Mouse (Mus musculus) myocyte (in vitro differentiated cells): ENCODE results near the gene Ndufs8. TPM values are rescaled to one million over a fixed set of nuclear protein-coding genes. Genes with fewer than 3 reads are reported as not detected.

ENCODE experiments used
- H3K27me3 ChIP-seq: one replicate; pipeline ENCODE4 v1.6.1; 2011; ENCODE audit not compliant: control insufficient read depth, insufficient read depth, insufficient read length
- H3K36me3 ChIP-seq: one replicate; pipeline ENCODE4 v1.6.1; 2011; ENCODE audit not compliant: control insufficient read depth, insufficient read depth
- H3K4me2 ChIP-seq: one replicate; pipeline ENCODE4 v1.6.1; 2011; ENCODE audit warnings: low read depth, control low read depth
- H3K4me3 ChIP-seq: one replicate; pipeline ENCODE4 v1.5.1; 2011; ENCODE audit warnings: mild to moderate bottlenecking, control low read depth, moderate library complexity
- H3K79me2 ChIP-seq: one replicate; pipeline ENCODE4 v1.6.1; 2011; ENCODE audit not compliant: control insufficient read depth, insufficient read depth
- H3ac ChIP-seq: one replicate; pipeline ENCODE4 v1.6.1; 2011; ENCODE audit not compliant: control insufficient read depth, insufficient read length
- CEBPB ChIP-seq: IDR thresholded peaks from 2 replicates; pipeline ENCODE4 v1.6.1; 2011; ENCODE audit warnings: mild to moderate bottlenecking, moderate library complexity; ENCODE audit not compliant: poor library complexity, insufficient read depth, severe bottlenecking
- E2F4 ChIP-seq: IDR thresholded peaks from one replicate; pipeline ENCODE4 v1.6.1; 2011; ENCODE audit warnings: mild to moderate bottlenecking, control low read depth, moderate library complexity; ENCODE audit not compliant: insufficient read depth
- MAX ChIP-seq: IDR thresholded peaks from one replicate; pipeline ENCODE4 v1.6.1; 2011; ENCODE audit warnings: low read depth, mild to moderate bottlenecking, control low read depth
- MYOD1 ChIP-seq, 3 experiments: IDR thresholded peaks; one replicate each; pipeline ENCODE4 v1.6.1; 2011; ENCODE audit warnings: control low read depth in 2 of 3, low read depth in 2 of 3, mild to moderate bottlenecking in 2 of 3, moderate library complexity in 1 of 3; ENCODE audit not compliant: insufficient read length in 2 of 3, control insufficient read depth in 1 of 3
- MYOG ChIP-seq, 3 experiments: IDR thresholded peaks; one replicate each; pipeline ENCODE4 v1.6.1; 2011; ENCODE audit warnings: control low read depth in 2 of 3, low read depth in 2 of 3, mild to moderate bottlenecking in 2 of 3; ENCODE audit not compliant: insufficient read length in 2 of 3, control insufficient read depth in 1 of 3, insufficient read depth in 1 of 3
- POLR2A ChIP-seq: IDR thresholded peaks from one replicate; pipeline ENCODE4 v1.6.1; 2011; ENCODE audit warnings: low read depth, mild to moderate bottlenecking, control low read depth, moderate library complexity; ENCODE audit not compliant: insufficient read length
- POLR2AphosphoS2 ChIP-seq: IDR thresholded peaks from one replicate; pipeline ENCODE4 v1.6.1; 2011; ENCODE audit warnings: low read depth, control low read depth; ENCODE audit not compliant: insufficient read length
- REST ChIP-seq: IDR thresholded peaks from one replicate; pipeline ENCODE4 v1.6.1; 2011; ENCODE audit warnings: mild to moderate bottlenecking, control low read depth, moderate library complexity; ENCODE audit not compliant: insufficient read depth, insufficient read length
- SRF ChIP-seq: IDR thresholded peaks from one replicate; pipeline ENCODE4 v1.6.1; 2011; ENCODE audit warnings: low read depth; ENCODE audit not compliant: control insufficient read depth, insufficient read length
- TCF12 ChIP-seq: IDR thresholded peaks from one replicate; pipeline ENCODE4 v1.6.1; 2011; ENCODE audit warnings: mild to moderate bottlenecking, control low read depth; ENCODE audit not compliant: poor library complexity, insufficient read depth, severe bottlenecking
- TCF3 ChIP-seq: IDR thresholded peaks from one replicate; pipeline ENCODE4 v1.6.1; 2011; ENCODE audit warnings: low read depth, control low read depth; ENCODE audit not compliant: insufficient read length
- USF1 ChIP-seq: IDR thresholded peaks from one replicate; pipeline ENCODE4 v1.6.1; 2011; ENCODE audit warnings: low read depth, mild to moderate bottlenecking, control low read depth, moderate library complexity
- polyA plus RNA-seq: library from polyadenylated mRNA; unstranded; fragments of >200 nt; fragmentation: generic; extraction: Trizol; gene quantifications from one replicate; pipeline ENCODE4 v1.2.1, GENCODE M21; 2012; ENCODE audit warnings: missing spikeins

The Ndufs8 gene
- polyA plus RNA-seq, 1 experiment: 482 TPM

DNA sequence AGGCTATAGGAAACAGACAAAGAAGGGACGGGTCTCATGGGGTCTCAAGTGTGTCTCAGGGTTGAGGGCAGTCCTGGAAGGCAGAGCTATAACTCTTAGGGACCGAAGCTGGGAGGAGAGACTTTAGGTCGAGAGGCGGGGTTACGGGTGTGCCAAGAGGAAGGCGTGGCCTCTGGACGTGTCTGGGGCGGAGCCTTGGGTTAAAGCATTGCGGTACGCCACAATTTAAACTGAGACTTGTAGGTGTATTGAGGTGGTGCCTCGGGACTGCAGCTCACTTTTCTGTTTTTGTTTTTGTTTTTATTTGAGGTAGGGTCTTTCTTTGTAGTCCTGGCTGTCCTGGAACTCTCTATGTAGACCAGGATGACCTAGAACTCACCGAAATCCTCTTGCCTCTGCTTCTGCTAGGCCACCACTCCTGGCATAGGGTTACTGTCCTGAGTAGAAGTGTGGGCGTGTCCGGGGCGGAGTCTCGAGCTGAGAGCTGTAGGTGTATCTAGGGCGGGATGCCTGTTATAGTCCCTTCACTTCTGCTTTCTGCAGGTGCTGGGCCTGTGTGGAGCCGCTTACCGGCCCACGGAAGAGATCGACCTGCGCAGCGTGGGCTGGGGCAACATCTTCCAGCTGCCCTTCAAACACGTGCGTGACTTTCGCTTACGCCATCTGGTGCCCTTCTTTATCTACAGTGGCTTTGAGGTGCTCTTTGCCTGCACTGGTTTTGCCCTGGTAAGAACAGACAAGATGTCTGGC is 30.6 kb upstream of the Ndufs8 start:
- Histone ChIP-seq H3K36me3 (no peaks in the 10 kb centered on the region), H3K79me2 (no peaks in the 10 kb centered on the region), H3K27me3 (no peaks in the 10 kb centered on the region), H3ac (no peak overlapping the region), H3K4me3 (no peak overlapping the region), H3K4me2 (no peak overlapping the region)
- TF ChIP-seq CEBPB: no peak
- no peak for TF ChIP-seq MYOD1 (IDR thresholded peaks at IDR 0.05; ENCODE audit: control insufficient read depth in 1 of 3, insufficient read length in 2 of 3, low read depth in 2 of 3)
- TF ChIP-seq REST: no peak
- TF ChIP-seq SRF: no peak
- TF ChIP-seq POLR2A: no peak
- TF ChIP-seq MAX: no peak
- no peak for TF ChIP-seq TCF3
- no peak for TF ChIP-seq TCF12

DNA sequence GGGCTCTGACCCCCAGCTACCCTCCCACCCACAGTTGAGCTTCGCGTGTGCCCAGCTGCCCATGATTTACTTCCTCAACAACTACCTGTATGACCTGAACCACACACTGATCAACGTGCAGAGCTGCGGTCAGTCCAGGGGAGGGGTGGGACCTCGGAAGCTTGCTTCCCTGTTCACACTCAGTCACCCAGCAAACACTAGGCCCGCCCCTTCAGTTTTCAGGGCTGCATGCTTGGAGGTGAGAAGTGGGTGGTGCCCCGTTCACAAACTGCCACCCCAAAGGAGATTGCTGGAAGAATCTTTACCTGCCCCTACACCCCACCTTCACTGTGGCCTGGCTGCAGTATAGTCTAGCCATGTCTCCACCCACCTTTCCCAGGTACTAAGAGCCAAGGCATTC is 29.7 kb upstream of the Ndufs8 start:
- H3K4me2 ChIP-seq: no peak overlapping the region
- no peaks in the 10 kb centered on the region for H3K27me3 ChIP-seq
- no peaks in the 10 kb centered on the region for H3K36me3 ChIP-seq
- TF ChIP-seq TCF12 (no peak), POLR2A (no peak), POLR2AphosphoS2 (no peak), MAX (no peak), CEBPB (no peak), USF1 (no peak), MYOG (IDR thresholded peaks at IDR 0.05; ENCODE audit: control insufficient read depth in 1 of 3, insufficient read depth in 1 of 3, insufficient read length in 2 of 3, low read depth in 2 of 3) (no peak), TCF3 (no peak), MYOD1 (IDR thresholded peaks at IDR 0.05; ENCODE audit: control insufficient read depth in 1 of 3, insufficient read length in 2 of 3, low read depth in 2 of 3) (no peak), REST (no peak)
- no peaks in the 10 kb centered on the region for H3K79me2 ChIP-seq
- H3K4me3 ChIP-seq: no peak overlapping the region
- H3ac ChIP-seq: no peak overlapping the region

DNA sequence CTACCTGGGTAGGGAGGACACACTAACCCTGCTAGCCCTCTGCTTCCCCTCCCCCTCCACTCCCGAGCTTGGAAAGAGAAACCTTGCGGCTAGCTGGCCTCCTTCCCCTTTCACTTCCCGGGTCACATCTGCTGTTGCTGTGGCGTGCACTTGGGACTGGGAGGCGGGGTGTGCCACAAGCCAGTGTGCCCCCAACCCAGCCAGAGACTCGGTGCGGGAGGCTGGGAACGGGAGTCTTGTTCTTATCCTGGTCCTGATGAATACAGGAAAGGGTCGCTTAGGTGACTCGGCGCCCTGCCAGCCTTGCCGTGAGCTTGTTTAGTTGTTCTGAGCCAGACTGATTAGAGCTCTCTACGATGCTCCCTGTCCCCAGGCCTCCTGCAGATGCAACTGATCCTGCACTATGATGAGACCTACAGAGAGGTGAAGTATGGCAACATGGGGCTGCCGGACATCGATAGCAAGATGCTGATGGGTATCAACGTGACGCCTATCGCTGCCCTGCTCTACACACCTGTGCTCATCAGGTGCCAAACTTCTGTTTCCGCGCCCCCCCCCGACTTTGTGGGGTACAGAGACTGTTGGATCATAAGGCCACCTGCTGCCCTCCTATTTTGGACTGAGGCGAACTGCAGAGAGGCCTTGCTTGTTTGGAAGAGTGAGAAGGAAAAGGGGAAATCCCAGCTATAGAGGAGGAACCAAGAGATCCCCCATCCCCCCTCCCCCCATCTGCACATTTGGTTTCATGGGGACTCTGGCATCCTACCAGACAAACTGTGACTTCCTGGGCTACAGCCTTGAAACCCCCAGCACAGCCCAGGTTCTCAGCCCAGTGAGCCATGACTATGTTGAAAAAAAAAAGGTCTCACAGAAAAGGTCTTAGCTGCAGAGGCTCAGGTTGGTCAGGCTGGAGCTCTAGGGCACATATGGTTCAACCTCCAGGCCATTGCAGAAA is 23.6 kb upstream of the Ndufs8 start:
- no peak overlapping the region for H3ac ChIP-seq
- H3K4me3 ChIP-seq: peak overlapping the region; percentile 12
- TF ChIP-seq MYOD1 (IDR thresholded peaks at IDR 0.05; ENCODE audit: control insufficient read depth in 1 of 3, insufficient read length in 2 of 3, low read depth in 2 of 3) (peak in 1 of 3 experiments; percentile 6), SRF (no peak), MYOG (IDR thresholded peaks at IDR 0.05; ENCODE audit: control insufficient read depth in 1 of 3, insufficient read depth in 1 of 3, insufficient read length in 2 of 3, low read depth in 2 of 3) (peak in 1 of 3 experiments; percentile 26)
- H3K36me3 ChIP-seq: no peaks in the 10 kb centered on the region
- H3K79me2 ChIP-seq: no peaks in the 10 kb centered on the region
- peak overlapping the region; percentile 69 for H3K4me2 ChIP-seq
- H3K27me3 ChIP-seq: no peaks in the 10 kb centered on the region

DNA sequence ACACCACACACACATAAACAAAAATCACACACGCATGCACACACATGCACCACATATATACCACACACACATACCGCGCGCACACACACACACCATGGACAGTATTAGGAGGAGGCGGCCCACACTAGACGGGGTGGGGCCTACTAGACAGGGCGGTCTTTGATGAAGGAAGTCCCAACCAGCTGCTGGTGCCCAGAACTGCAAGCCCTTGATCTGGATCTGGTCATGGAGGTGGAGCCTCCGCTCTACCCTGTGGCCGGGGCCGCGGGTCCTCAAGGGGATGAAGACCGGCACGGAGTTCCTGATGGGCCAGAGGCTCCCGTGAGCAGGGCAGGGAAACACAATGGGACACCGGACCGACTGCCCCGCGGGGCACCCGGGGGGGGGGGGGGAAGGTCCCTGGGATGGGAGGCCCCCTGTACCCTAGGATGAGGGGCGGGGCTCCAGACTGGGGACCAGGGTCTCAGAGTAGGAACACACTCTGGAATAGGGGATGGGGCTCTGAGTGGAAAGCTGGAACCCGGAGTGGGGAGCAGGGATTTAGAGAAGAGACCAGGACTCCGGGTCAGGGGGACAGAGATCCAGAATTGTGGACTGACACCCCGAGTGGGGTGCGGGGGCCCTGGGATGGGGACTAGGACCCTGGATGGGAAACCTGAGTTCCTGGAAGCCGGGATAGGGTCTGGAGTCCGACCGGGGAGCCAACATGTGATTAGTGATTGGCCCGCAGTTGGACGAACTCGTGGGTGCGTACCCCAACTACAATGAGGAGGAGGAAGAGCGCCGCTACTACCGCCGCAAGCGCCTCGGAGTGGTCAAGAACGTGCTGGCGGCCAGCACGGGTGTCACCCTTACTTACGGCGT is 22.7 kb upstream of the Ndufs8 start, which contains the start of gene Unc93b1:
TSS of gene Unc93b1 (plus strand) at position 155 of the 864 bp plus-strand sequence.
- Histone ChIP-seq H3K36me3 (no peaks in the 10 kb centered on the region), H3K4me2 (peak within 1 kb of the TSS; percentile 69), H3K4me3 (peak within 1 kb of the TSS; percentile 12), H3K79me2 (no peaks in the 10 kb centered on the region), H3ac (no peak within 1 kb of the TSS), H3K27me3 (no peaks in the 10 kb centered on the region)
- TF ChIP-seq TCF12: no peak
- TF ChIP-seq E2F4: no peak
- no peak for TF ChIP-seq MAX
- TF ChIP-seq CEBPB: no peak

DNA sequence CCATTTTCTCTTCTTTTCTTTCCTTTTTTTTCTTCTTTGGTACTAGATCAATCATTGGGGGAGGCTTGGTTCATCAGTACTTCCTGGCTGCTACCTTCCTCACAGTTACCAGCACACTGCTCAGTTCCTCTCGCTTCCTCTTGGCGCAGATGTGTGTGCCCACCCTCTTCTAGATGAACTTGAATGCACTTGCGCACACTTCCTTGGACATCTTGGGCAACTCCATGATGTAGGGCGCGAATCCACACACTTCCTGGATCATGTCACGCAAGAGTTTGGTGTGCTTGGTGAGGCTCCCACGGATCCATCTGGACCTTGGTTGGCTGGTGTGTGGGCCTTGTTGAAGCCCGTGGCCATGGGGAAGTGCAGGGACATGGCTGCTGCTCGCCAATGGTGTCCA is 19.1 kb upstream of the Ndufs8 start:
- H3K4me3 ChIP-seq: no peak overlapping the region
- no peaks in the 10 kb centered on the region for H3K36me3 ChIP-seq
- TF ChIP-seq USF1 (no peak), E2F4 (no peak), SRF (no peak), POLR2AphosphoS2 (no peak), CEBPB (no peak), POLR2A (no peak), TCF3 (no peak), REST (no peak), MYOG (IDR thresholded peaks at IDR 0.05; ENCODE audit: control insufficient read depth in 1 of 3, insufficient read depth in 1 of 3, insufficient read length in 2 of 3, low read depth in 2 of 3) (no peak), MAX (no peak), MYOD1 (IDR thresholded peaks at IDR 0.05; ENCODE audit: control insufficient read depth in 1 of 3, insufficient read length in 2 of 3, low read depth in 2 of 3) (no peak), TCF12 (no peak)
- H3K4me2 ChIP-seq: no peak overlapping the region
- H3K79me2 ChIP-seq: no peaks in the 10 kb centered on the region
- no peaks in the 10 kb centered on the region for H3K27me3 ChIP-seq
- H3ac ChIP-seq: no peak overlapping the region
